Mouse (Mus musculus) liver, postnatal 0 days (tissue): ENCODE measurements around the gene Gm9821. TPM values are rescaled to one million over a fixed set of nuclear protein-coding genes. Genes with fewer than 3 reads are reported as not detected.

Experiments
- ATAC-seq: fragments of 200-750 bp; cut with Nextera tagmentation; 2 replicates; pipeline ENCODE4 v1.8.0; 2017; ENCODE audit warnings: mild to moderate bottlenecking, moderate library complexity
- DNase-seq: peaks from one replicate; pipeline ENCODE4 v3.0.0-alpha.2; 2016
- H3K27ac ChIP-seq: fragments of 300-500 bp; sonication (generic); 2 replicates; pipeline ENCODE4 v1.5.1; 2014; ENCODE audit warnings: antibody characterized with exemption, moderate library complexity, mild to moderate bottlenecking, low read depth
- H3K27me3 ChIP-seq: fragments of 300-500 bp; sonication (generic); 2 replicates; pipeline ENCODE4 v1.6.1; 2014; ENCODE audit warnings: low read length, control low read depth, mixed read lengths; ENCODE audit not compliant: insufficient read depth
- H3K36me3 ChIP-seq: fragments of 300-500 bp; sonication (generic); replicated peaks from 2 replicates; pipeline ENCODE4 v1.6.1; 2014; ENCODE audit warnings: mild to moderate bottlenecking, control low read depth, low read length, moderate library complexity, mixed read lengths; ENCODE audit not compliant: insufficient read depth
- H3K4me1 ChIP-seq: fragments of 300-500 bp; sonication (generic); 2 replicates; pipeline ENCODE4 v1.6.1; 2014; ENCODE audit warnings: antibody characterized with exemption, mild to moderate bottlenecking, control low read depth; ENCODE audit not compliant: insufficient read depth
- H3K4me2 ChIP-seq: fragments of 300-500 bp; sonication (generic); 2 replicates; pipeline ENCODE4 v1.6.1; 2014; ENCODE audit warnings: low read depth, mild to moderate bottlenecking, low read length, moderate library complexity, mixed read lengths
- H3K4me3 ChIP-seq: fragments of 300-500 bp; sonication (generic); 2 replicates; pipeline ENCODE4 v1.5.1; 2014; ENCODE audit warnings: low read depth, low read length
- H3K9ac ChIP-seq: fragments of 300-500 bp; sonication (generic); replicated peaks from 2 replicates; pipeline ENCODE4 v1.6.1; 2014; ENCODE audit warnings: mild to moderate bottlenecking, moderate library complexity
- H3K9me3 ChIP-seq: fragments of 300-500 bp; sonication (generic); 2 replicates; pipeline ENCODE4 v1.6.1; 2016; ENCODE audit warnings: mild to moderate bottlenecking, control low read depth, low read length, mixed read lengths
- CTCF ChIP-seq: sonication (generic); IDR thresholded peaks from 2 replicates; pipeline ENCODE4 v1.5.1; 2016; ENCODE audit warnings: antibody characterized with exemption, low read depth
- EP300 ChIP-seq: IDR thresholded peaks from 2 replicates; pipeline ENCODE4 v1.6.1; 2016; ENCODE audit warnings: antibody characterized with exemption, low read depth, mild to moderate bottlenecking
- WGBS: fragments of 180-500 bp; shearing (Covaris S2); extraction: QIAGEN DNeasy Blood & Tissue Kit; methylation state at CpG from one replicate; pipeline ENCODE4 v1.1.7; 2014; ENCODE audit not compliant: insufficient replicate concordance; 5-methylcytosine and 5-hydroxymethylcytosine counted together
- polyA plus RNA-seq: library from polyadenylated mRNA; unstranded; fragments of >200 nt; fragmentation: Nextera tagmentation; extraction: Ambion mirVana; gene quantifications from 2 replicates; pipeline ENCODE4 v1.2.1, GENCODE M21; 2015

Gm9821 gene
- 0.13 and 0.20 TPM in 2 replicates for polyA plus RNA-seq

DNA sequence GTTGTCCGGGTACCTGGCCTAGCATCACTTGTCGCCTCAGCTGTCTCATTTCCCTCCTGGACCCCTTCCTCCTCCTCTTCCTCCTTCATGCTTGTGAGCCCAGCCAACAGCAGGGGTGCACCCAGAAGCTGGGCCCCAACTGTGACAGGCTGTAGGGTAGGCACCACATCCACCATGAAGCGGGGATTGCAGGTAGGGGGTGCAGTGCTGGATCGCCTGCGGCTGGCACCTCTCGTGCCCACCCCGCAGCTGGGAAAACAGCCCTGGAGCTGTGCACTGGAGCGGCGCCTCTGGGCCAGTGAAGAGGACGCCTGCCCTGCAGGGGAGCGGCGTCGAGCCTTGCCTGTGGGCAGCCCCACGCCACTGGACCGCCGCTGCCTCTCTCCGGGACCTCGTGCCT is at the start of gene Gm9821:
Gene Gm9821, plus strand, starts transcription at position 221 of the 400 bp plus-strand sequence.
- 95% methylated on average over 18 of the region's 18 CpGs for WGBS
- Histone ChIP-seq H3K4me2 (no peak within 1 kb of the TSS; the same call in 1 of the 2 replicates), H3K9ac (no peak within 1 kb of the TSS), H3K4me3 (no peak within 1 kb of the TSS), H3K9me3 (no peaks in the 10 kb centered on the region), H3K27me3 (no peaks in the 10 kb centered on the region), H3K36me3 (peaks cover 37% of the 10 kb centered on the region), H3K4me1 (peaks cover 46% of the 10 kb centered on the region), H3K27ac (no peak within 1 kb of the TSS)
- DNase-seq (no peak), ATAC-seq (no peak)
- TF ChIP-seq EP300, result no peak
- TF ChIP-seq CTCF, result no peak

GRCm38 (mm10) chr2:91897968-91898367 is 47.5 kb upstream of the Gm9821 start:
- Histone ChIP-seq H3K9ac (no peak overlapping the region), H3K27ac (no peak overlapping the region), H3K9me3 (no peaks in the 10 kb centered on the region), H3K4me3 (no peak overlapping the region), H3K27me3 (no peaks in the 10 kb centered on the region), H3K36me3 (peaks cover 23% of the 10 kb centered on the region), H3K4me2 (no peak overlapping the region), H3K4me1 (no peaks in the 10 kb centered on the region)
- peak; percentile 67 for ATAC-seq
- TF ChIP-seq CTCF (no peak), EP300 (no peak)
- no peak for DNase-seq

DNA sequence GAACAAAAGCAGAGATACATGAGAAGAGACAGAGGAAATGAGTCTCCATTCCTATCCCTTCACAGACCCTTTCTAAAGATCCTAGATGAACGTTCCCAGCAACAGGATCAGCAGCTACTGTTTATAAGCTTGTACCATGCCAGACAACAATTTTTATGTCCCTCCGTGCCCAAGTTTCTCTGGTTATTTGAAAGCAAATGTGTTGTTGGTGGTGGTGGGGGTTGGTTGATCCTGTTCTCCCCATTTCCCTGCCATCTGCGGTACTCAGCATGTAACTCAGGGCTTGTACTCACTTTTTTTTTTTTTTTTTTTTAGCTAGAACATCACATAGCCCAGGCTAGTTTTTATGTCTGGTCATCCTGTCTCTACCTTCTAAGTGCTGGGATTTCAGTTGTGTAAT is 46.4 kb upstream of the Gm9821 start:
- no peak overlapping the region for H3K4me2 ChIP-seq
- no peak for DNase-seq
- no peak overlapping the region for H3K27ac ChIP-seq
- H3K36me3 ChIP-seq, result peaks cover 17% of the 10 kb centered on the region
- no peak for ATAC-seq
- no peaks in the 10 kb centered on the region for H3K9me3 ChIP-seq
- WGBS, result 93% methylated on average over 3 of the region's 3 CpGs
- H3K4me3 ChIP-seq, result no peak overlapping the region
- no peak overlapping the region for H3K9ac ChIP-seq
- no peaks in the 10 kb centered on the region for H3K27me3 ChIP-seq
- no peaks in the 10 kb centered on the region for H3K4me1 ChIP-seq
- TF ChIP-seq CTCF (no peak), EP300 (no peak)

GRCm38 (mm10) chr2:91900431-91900830 is 45.1 kb upstream of the Gm9821 start:
- Histone ChIP-seq H3K36me3 (peaks cover 17% of the 10 kb centered on the region), H3K4me3 (no peak overlapping the region), H3K9ac (no peak overlapping the region), H3K4me2 (no peak overlapping the region), H3K9me3 (no peaks in the 10 kb centered on the region), H3K27me3 (no peaks in the 10 kb centered on the region), H3K4me1 (no peaks in the 10 kb centered on the region), H3K27ac (no peak overlapping the region)
- DNase-seq, result no peak
- TF ChIP-seq CTCF (no peak), EP300 (no peak)
- no peak for ATAC-seq
- WGBS, result 89% methylated on average over 8 of the region's 8 CpGs

GRCm38 (mm10) chr2:91902336-91902735 is 43.2 kb upstream of the Gm9821 start:
- Histone ChIP-seq H3K4me2 (no peak overlapping the region), H3K27ac (no peak overlapping the region), H3K9ac (no peak overlapping the region), H3K4me3 (no peak overlapping the region), H3K9me3 (no peaks in the 10 kb centered on the region), H3K36me3 (peaks cover 14% of the 10 kb centered on the region), H3K4me1 (0 out of 2 replicates have a peak, but pooled peaks cover 2% of the 10 kb centered on the region), H3K27me3 (no peaks in the 10 kb centered on the region)
- TF ChIP-seq EP300, result no peak
- no peak for TF ChIP-seq CTCF
- DNase-seq (no peak), ATAC-seq (no peak)
- WGBS, result 74% methylated on average over 5 of the region's 5 CpGs

DNA sequence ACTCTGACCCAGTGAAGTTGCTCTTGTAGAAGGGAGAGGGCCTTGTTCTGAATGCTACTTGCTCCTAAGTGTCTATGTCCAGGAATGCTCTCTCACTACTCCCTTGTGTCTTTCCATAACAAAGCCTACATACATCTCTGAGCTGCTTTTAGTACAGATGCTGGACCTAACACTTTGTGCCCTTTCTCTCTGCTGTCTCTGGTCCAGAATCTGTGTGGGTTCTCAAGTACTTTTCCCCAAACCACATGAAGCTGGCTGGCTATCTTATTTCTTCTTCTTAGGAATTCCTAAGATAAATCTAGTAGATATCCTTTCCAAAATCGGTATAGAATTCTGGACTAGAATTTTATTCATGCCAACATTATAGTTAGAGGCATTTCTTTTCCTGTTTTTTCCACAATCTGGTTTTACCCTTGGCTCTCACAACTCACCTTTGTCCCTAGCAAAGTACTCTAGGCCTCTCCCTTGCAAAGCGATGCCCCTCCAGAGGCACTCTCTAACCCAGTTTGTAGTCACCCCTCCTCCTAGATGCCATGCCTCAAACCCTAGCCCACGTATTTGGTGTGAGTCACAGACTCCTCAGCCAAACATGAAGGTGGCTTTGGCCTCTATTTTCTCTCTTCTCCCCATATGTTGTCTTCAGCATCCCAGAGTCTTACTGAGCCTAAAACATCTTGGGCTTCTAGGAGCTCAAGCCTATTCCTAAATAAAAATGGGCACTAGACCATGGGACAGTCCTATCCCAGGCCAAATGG is 42.2 kb upstream of the Gm9821 start:
- TF ChIP-seq CTCF (no peak), EP300 (no peak)
- H3K36me3 ChIP-seq, result peaks cover 18% of the 10 kb centered on the region
- H3K4me2 ChIP-seq, result no peak overlapping the region
- ATAC-seq, result no peak
- H3K9ac ChIP-seq, result no peak overlapping the region
- H3K27ac ChIP-seq, result no peak overlapping the region
- DNase-seq, result no peak
- no peaks in the 10 kb centered on the region for H3K9me3 ChIP-seq
- no peaks in the 10 kb centered on the region for H3K27me3 ChIP-seq
- WGBS, result 86% methylated on average over 3 of the region's 3 CpGs
- no peak overlapping the region for H3K4me3 ChIP-seq
- H3K4me1 ChIP-seq, result 0 out of 2 replicates have a peak, but pooled peaks cover 2% of the 10 kb centered on the region
